Mouse (Mus musculus): ENCODE results near the gene Abi1. TPM values are rescaled to one million over a fixed set of nuclear protein-coding genes. Genes with fewer than 3 reads are reported as not detected.
"Not testable (repeated sequence)": the region's sequence is repeated elsewhere in the genome, so short reads cannot be mapped to it uniquely, and the experiment has no call there.

Gene Abi1
- polyA plus RNA-seq, 1 experiment from 2014 or later: 45.3 TPM

GRCm38 (mm10) chr2:23051890-23052289 lies 11.8 kb upstream of the Abi1 start:
- 74% methylated on average over 2 of the region's 2 CpGs for WGBS
- no peaks in the 10 kb centered on the region for H3K27me3 ChIP-seq
- H3K27ac ChIP-seq: no peak overlapping the region
- no peak for ATAC-seq (ENCODE audit: low FRiP score, low read depth)
- H3K9ac ChIP-seq: no peak overlapping the region
- H3K4me3 ChIP-seq: no peak overlapping the region
- no peaks in the 10 kb centered on the region for H3K9me3 ChIP-seq
- no peak overlapping the region for H3K4me2 ChIP-seq (replicated peaks)
- H3K36me3 ChIP-seq: no peaks in the 10 kb centered on the region
- H3K4me1 ChIP-seq: no peaks in the 10 kb centered on the region

- Histone ChIP-seq H3K4me3 (no peak overlapping the region), H3K9ac (no peak overlapping the region), H3K9me3 (no peaks in the 10 kb centered on the region), H3K27ac (no peak overlapping the region), H3K4me2 (replicated peaks) (no peak overlapping the region), H3K36me3 (no peaks in the 10 kb centered on the region), H3K27me3 (no peaks in the 10 kb centered on the region), H3K4me1 (no peaks in the 10 kb centered on the region)
- ATAC-seq (ENCODE audit: low FRiP score, low read depth): no peak
These were observed 8.0 kb upstream of the Abi1 start for GRCm38 (mm10) chr2:23048006-23048405.

- ATAC-seq (ENCODE audit: low FRiP score, low read depth): no peak
- WGBS: 43% methylated on average over 1 of the region's 1 CpGs
- Histone ChIP-seq H3K27ac (no peak overlapping the region), H3K27me3 (no peaks in the 10 kb centered on the region), H3K9me3 (no peaks in the 10 kb centered on the region), H3K4me2 (replicated peaks) (no peak overlapping the region), H3K4me3 (no peak overlapping the region), H3K36me3 (no peaks in the 10 kb centered on the region), H3K4me1 (no peaks in the 10 kb centered on the region), H3K9ac (no peak overlapping the region)
These were observed 5.7 kb upstream of the Abi1 start for GRCm38 (mm10) chr2:23045703-23046102.

GRCm38 (mm10) chr2:23042189-23042588 lies 2.1 kb upstream of the Abi1 start:
- H3K9me3 ChIP-seq: no peaks in the 10 kb centered on the region
- H3K27ac ChIP-seq: no peak overlapping the region
- peaks cover 16% of the 10 kb centered on the region for H3K4me1 ChIP-seq
- H3K4me2 ChIP-seq (replicated peaks): no peak overlapping the region
- H3K4me3 ChIP-seq: no peak overlapping the region
- no peak for ATAC-seq (ENCODE audit: low FRiP score, low read depth)
- WGBS: 93% methylated on average over 3 of the region's 3 CpGs
- no peaks in the 10 kb centered on the region for H3K27me3 ChIP-seq
- no peak overlapping the region for H3K9ac ChIP-seq
- no peaks in the 10 kb centered on the region for H3K36me3 ChIP-seq

- Histone ChIP-seq H3K4me1 (peaks cover 23% of the 10 kb centered on the region), H3K4me2 (replicated peaks) (no peak overlapping the region), H3K36me3 (no peaks in the 10 kb centered on the region), H3K9me3 (no peaks in the 10 kb centered on the region), H3K27ac (no peak overlapping the region), H3K9ac (no peak overlapping the region), H3K4me3 (no peak overlapping the region), H3K27me3 (no peaks in the 10 kb centered on the region)
- 88% methylated on average over 4 of the region's 4 CpGs for WGBS
- no peak for ATAC-seq (ENCODE audit: low FRiP score, low read depth)
These were observed 1.4 kb upstream of the Abi1 start for GRCm38 (mm10) chr2:23041457-23041856.

GRCm38 (mm10) chr2:23040690-23041089 lies 649 bp upstream of the Abi1 start:
- H3K36me3 ChIP-seq; H3K27me3 ChIP-seq; H3K9ac ChIP-seq; H3K4me2 ChIP-seq (replicated peaks); H3K4me3 ChIP-seq; H3K9me3 ChIP-seq; ATAC-seq (ENCODE audit: low FRiP score, low read depth); H3K27ac ChIP-seq: not testable (repeated sequence)
- H3K4me1 ChIP-seq: peaks cover 23% of the 10 kb centered on the region
- 93% methylated on average over 7 of the region's 7 CpGs for WGBS

GRCm38 (mm10) chr2:23039082-23040000 lies 700 bp downstream of the Abi1 start:
- ATAC-seq (ENCODE audit: low FRiP score, low read depth): peak; percentile 80
- WGBS: under 1% methylated on average over 45 of the region's 59 CpGs
- peak overlapping the region; percentile 95 for H3K4me3 ChIP-seq

GRCm38 (mm10) chr2:23035467-23035866 lies 4.6 kb downstream of the Abi1 start:
- Histone ChIP-seq H3K27ac (no peak overlapping the region), H3K4me1 (peaks cover 23% of the 10 kb centered on the region), H3K4me2 (replicated peaks) (no peak overlapping the region), H3K36me3 (peaks cover 5% of the 10 kb centered on the region; the same call in 1 of the 2 replicates), H3K9ac (no peak overlapping the region), H3K27me3 (no peaks in the 10 kb centered on the region), H3K9me3 (no peaks in the 10 kb centered on the region), H3K4me3 (no peak overlapping the region)
- ATAC-seq (ENCODE audit: low FRiP score, low read depth): no peak
- whole genome bisulfite sequencing: 88% methylated on average over 1 of the region's 1 CpGs

More at GRCm38 (mm10) chr2:23039082-23040000, 700 bp downstream of the Abi1 start:
- Histone ChIP-seq H3K4me2 (replicated peaks) (peak overlapping the region; percentile 86), H3K9ac (peak overlapping the region; percentile 96), H3K36me3 (no peaks in the 10 kb centered on the region), H3K9me3 (no peaks in the 10 kb centered on the region), H3K27me3 (no peaks in the 10 kb centered on the region), H3K4me1 (peaks cover 23% of the 10 kb centered on the region), H3K27ac (peak overlapping the region; percentile 96)

- no peak overlapping the region for H3K4me2 ChIP-seq (replicated peaks)
- H3K27me3 ChIP-seq: no peaks in the 10 kb centered on the region
- 83% methylated on average over 3 of the region's 3 CpGs for WGBS
- H3K27ac ChIP-seq: no peak overlapping the region
- peaks cover under 1% of the 10 kb centered on the region; the same call in 1 of the 2 replicates for H3K9me3 ChIP-seq
- H3K4me1 ChIP-seq: peaks cover 23% of the 10 kb centered on the region
- no peak overlapping the region for H3K4me3 ChIP-seq
- H3K9ac ChIP-seq: no peak overlapping the region
- ATAC-seq (ENCODE audit: low FRiP score, low read depth): no peak
- H3K36me3 ChIP-seq: peaks cover 6% of the 10 kb centered on the region
These were observed 5.2 kb downstream of the Abi1 start for GRCm38 (mm10) chr2:23034692-23035435.

- H3K9ac ChIP-seq: no peak overlapping the region
- WGBS: 93% methylated on average over 4 of the region's 4 CpGs
These were observed 9.4 kb downstream of the Abi1 start for GRCm38 (mm10) chr2:23030631-23031030.

GRCm38 (mm10) chr2:23028826-23029225 lies 11.2 kb downstream of the Abi1 start:
- H3K27ac ChIP-seq: no peak overlapping the region
- H3K36me3 ChIP-seq: peaks cover 17% of the 10 kb centered on the region
- H3K9ac ChIP-seq: no peak overlapping the region
- H3K27me3 ChIP-seq: no peaks in the 10 kb centered on the region
- no peak overlapping the region for H3K4me3 ChIP-seq
- WGBS: 87% methylated on average over 4 of the region's 4 CpGs
- H3K4me1 ChIP-seq: no peaks in the 10 kb centered on the region
- peaks cover 3% of the 10 kb centered on the region; the same call in 1 of the 2 replicates for H3K9me3 ChIP-seq
- no peak for ATAC-seq (ENCODE audit: low FRiP score, low read depth)
- H3K4me2 ChIP-seq (replicated peaks): no peak overlapping the region

More at GRCm38 (mm10) chr2:23030631-23031030, 9.4 kb downstream of the Abi1 start:
- Histone ChIP-seq H3K27me3 (no peaks in the 10 kb centered on the region), H3K9me3 (peaks cover 3% of the 10 kb centered on the region; the same call in 1 of the 2 replicates), H3K4me3 (no peak overlapping the region), H3K4me2 (replicated peaks) (no peak overlapping the region), H3K36me3 (peaks cover 15% of the 10 kb centered on the region), H3K4me1 (no peaks in the 10 kb centered on the region), H3K27ac (no peak overlapping the region)
- ATAC-seq (ENCODE audit: low FRiP score, low read depth): no peak

- Histone ChIP-seq H3K36me3 (peaks cover 17% of the 10 kb centered on the region), H3K9me3 (peaks cover 3% of the 10 kb centered on the region; the same call in 1 of the 2 replicates), H3K9ac (no peak overlapping the region), H3K27ac (no peak overlapping the region), H3K4me1 (no peaks in the 10 kb centered on the region; the same call in 1 of the 2 replicates), H3K4me3 (no peak overlapping the region), H3K27me3 (no peaks in the 10 kb centered on the region), H3K4me2 (replicated peaks) (no peak overlapping the region)
- WGBS: 100% methylated on average over 1 of the region's 1 CpGs
- ATAC-seq (ENCODE audit: low FRiP score, low read depth): no peak
These were observed 13.7 kb downstream of the Abi1 start for GRCm38 (mm10) chr2:23026379-23026778.

Measured in limb, embryonic 13.5 days (tissue).